Mouse (Mus musculus): ENCODE results near the gene H2bfm. TPM values are rescaled to one million over a fixed set of nuclear protein-coding genes. Genes with fewer than 3 reads are reported as not detected.
A peak's percentile ranks its signal among the peaks of the same experiment; 100 is the strongest.
"Not testable (repeated sequence)": the region's sequence is repeated elsewhere in the genome, so short reads cannot be mapped to it uniquely, and the experiment has no call there.

Gene H2bfm
- total RNA-seq (2021): not detected
- long read RNA-seq, experiment 1: 0 reads
- long read RNA-seq, experiment 2: 0 reads

DNA sequence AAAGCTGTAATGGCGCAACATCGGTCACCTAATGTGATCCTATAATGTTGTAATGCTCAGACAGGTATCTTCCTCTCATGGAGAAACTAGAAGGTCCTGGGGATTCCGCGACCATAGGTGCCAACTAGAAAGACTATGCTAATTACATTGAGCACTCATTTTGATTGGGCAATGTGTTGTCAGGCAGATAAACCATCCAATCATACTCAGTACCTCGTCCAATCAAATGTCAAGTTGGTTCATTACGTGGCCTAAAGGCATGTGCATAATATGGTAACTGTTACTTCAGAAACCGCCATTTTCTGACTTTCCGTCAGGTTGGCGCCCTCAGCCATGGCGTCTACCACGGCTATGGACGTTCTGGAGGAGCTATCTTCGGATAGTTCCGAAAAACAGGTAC is at the start of gene H2bfm:
TSS of gene H2bfm (plus strand) at position 295 of the 400 bp plus-strand sequence.
- intact Hi-C loops (cut with DNase I): no loop called here
- no peak for DNase-seq

DNA sequence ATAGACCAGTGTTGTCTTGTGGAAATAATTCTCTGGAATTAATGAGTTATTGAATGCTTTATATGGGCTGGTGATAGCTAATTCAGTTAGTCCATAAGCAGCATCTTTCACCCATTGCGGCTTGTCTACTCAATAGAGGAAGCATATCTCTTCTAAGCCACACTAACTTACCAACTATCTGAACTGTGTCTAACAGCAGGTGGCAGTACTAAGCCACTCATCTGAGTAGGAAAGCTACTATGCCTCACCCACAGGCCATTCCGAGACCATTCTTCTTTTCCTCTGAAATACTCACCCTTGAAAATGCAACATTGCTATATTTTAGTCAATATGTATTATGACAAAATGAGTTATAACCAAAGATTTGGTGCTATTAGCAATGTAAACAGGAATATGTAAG is 31.4 kb upstream of the H2bfm start:
- intact Hi-C loops (cut with DNase I): no loop called here
- DNase-seq: no peak

DNA sequence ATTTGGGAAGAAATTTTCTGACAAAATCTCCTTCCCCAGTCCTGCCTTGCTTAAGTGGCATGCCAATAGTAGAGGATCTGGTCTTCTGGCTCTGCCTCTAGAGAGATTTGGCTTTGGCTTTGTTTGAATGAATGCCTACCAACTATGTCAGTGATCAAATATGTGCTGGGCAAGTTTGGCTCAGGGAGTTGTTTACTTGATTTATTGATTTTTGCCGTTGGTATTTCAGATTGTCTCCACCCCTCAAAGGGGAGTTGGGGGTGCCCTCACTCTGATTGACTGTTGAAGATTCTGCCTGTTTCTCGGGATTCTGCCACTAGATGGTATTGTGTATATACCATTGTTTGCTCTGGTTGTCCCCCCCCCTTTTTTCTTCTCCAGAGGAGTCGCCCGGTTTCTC is 22.8 kb upstream of the H2bfm start:
- DNase-seq: no peak
- intact Hi-C loops (cut with DNase I): no loop called here

DNA sequence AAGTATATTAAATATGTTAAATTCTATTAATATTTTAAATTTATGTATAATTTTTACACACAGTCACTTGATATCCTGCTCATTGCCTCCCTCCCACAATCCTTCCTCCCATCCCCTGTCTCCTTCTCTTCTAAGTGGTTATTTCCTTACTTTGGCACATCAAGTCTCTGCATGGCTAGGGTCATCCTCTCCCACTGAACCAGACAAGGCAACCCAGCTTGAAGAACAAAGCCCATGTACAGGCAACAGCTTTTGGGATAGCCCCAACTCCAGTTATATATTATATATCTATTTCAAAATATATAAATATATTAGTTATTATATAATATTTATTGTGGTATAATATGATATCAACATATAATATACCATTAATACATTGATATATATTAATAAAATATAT is 1.3 kb upstream of the H2bfm start:
- intact Hi-C loops (cut with DNase I): no loop called here
- no peak for DNase-seq

DNA sequence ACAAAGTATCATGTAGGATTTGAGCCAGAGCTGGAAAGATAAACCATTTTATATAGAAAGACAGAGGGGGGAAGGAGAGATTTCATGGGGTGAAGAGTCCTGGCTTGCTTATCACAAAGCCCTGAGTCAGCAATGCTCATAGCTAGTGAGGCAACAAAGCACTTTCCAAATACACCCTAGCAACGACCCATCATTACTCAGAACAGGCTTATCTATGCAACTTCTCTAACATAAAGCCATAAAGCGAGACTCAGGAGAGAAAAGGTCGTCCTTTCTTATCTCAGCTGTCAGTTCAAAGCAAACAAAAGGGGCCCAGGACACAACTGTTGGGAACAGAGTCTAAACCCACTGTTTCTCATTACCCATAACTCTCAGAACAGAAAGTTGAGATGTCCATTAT is 10.9 kb downstream of the H2bfm start:
- DNase-seq: no peak
- intact Hi-C loops (cut with DNase I): no loop called here

DNA sequence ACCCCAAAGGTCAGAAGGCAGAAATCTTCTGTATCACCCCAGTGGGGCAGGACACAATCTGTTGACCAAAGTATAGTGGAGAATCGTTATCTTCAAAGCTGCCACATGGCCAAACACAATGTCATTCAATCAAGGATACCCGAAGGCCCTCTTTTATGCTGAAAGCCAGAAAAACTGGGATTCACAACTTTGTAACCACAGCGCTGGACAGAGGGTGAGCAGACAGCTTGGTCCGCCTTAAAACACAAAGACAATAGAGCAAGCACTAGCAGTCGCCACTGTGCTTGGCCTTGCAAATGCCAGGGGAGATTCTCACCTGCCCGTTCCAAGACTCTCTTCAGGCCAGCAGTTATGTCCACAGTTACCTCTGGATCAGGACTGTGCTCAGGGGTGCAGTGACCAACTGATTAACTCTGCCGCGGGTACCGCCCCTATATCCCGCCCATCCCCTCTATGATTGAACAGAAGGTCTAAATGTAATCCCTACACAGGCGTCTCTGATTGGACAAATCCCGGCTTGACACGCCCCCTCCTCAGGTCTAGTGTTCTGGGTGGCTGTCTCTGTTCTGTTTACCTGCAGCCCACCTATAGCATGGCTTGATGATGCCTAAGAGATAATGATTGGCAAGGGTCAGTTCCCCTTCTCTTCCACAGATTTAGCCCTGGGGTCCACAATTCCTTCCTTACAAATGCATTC is 30.6 kb downstream of the H2bfm start:
- intact Hi-C loops (cut with DNase I): loop anchor here (5.0 kb wide), 1 partner anchor 60 kb away; no protein-coding TSS in a partner anchor
- peak in 1 of 2 experiments; percentile 31 for DNase-seq

DNA sequence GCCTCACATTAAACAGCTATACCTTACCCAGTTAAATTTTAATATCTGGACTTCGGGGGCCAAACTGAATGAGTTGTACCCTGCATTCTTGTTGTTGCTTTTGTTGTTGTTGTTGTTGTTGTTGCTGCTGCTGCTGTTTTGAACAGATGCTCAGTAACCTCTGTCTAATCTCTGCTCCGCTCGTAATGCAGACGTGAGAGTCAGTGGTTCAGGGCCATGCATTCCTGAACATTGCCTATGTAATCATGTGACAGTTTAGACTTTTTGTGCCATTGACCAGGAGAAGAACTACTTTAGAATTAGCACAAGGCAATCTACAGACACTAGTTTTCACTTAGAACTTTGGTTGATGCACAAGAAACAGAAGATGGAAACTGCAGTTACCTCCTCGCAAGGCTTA is 31.2 kb downstream of the H2bfm start:
- intact Hi-C loops (cut with DNase I): loop anchor here (5.0 kb wide), 1 partner anchor 59 kb away; no protein-coding TSS in a partner anchor
- not testable (repeated sequence) for DNase-seq

DNA sequence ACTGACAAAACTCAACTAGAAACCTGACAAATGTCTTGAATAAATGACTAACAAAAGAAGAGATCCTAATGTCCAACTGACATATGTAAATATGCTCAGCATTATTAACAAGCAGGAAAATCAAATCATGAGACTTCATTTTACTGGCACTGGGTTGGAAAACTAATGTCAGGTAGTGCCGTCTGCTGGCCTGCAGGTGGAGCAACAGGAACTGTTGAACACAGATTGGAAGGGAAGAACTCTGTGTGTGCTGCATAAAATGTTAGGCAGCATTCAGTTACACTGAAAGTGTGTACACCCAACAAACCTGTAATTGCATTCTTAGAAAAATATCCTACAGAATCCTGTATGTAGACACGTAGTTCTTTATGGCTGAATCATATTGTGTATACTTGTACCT is 32.6 kb downstream of the H2bfm start:
- intact Hi-C loops (cut with DNase I): loop anchor here (5.0 kb wide), 1 partner anchor 58 kb away; no protein-coding TSS in a partner anchor
- DNase-seq: peak in 1 of 2 experiments; percentile 28

DNA sequence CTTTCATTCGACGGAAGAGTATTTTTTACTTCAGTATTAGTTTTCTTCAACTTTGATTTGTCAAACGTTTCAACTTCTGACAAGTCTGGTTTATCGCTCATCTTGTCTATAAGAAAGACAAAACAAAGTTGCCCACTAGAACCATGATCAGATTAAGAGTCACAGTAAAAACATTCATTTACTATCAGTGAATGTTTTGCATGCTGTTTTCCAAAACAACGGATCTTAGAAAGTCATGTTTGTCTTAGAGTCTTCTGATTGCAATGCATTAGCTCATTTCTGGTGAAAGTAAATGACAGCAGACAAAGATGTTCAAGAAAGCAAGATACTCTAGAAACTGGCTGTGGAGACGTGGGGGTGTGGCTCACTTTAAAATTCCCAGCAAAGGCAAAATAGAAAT is 48.3 kb downstream of the H2bfm start, which contains the start of gene Tmsb15b2:
TSS of gene Tmsb15b2 (minus strand) at position 101 of the 400 bp plus-strand sequence.
- DNase-seq: not testable (repeated sequence)
- intact Hi-C loops (cut with DNase I): loop anchor here (5.0 kb wide), 1 partner anchor 42 kb away; no protein-coding TSS in a partner anchor

DNA sequence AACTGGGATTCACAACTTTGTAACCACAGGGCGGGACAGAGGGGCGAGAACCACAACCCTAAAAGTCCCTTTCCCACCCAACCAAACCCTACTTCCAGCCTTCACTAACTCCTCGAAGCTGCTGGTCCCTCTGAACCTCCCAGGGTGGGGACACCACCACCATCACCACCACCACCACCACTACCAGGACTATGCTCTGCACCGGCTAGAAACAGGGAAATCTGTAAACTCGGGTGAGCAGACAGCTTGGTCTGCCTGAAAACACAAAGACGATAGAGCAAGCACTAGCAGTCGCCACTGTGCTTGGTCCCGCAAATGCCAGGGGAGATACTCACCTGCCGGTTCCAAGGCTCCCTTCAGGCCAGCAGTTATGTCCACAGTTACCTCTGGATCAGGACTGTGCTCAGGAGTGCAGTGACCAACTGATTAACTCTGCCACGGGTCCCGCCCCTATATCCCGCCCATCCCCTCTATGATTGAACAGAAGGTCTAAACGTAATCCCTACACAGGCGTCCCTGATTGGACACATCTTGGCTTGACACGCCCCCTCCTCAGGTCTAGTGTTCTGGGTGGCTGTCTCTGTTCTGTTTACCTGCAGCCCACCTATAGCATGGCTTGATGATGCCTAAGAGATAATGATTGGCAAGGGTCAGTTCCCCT is 49.4 kb downstream of the H2bfm start, which contains the start of the genes Tmsb15l and Tmsb15b1:
TSS of gene Tmsb15l (minus strand) at position 446 of the 661 bp plus-strand sequence.
TSS of gene Tmsb15b1 (minus strand) at position 451 of the 661 bp plus-strand sequence.
- peak in 1 of 2 experiments; percentile 9 for DNase-seq
- intact Hi-C loops (cut with DNase I): loop anchor here (5.0 kb wide), 1 partner anchor 41 kb away; no protein-coding TSS in a partner anchor

Other genes with a start within 250 kb of the H2bfm start
- gene Tceal1, start 219.3 kb upstream of the H2bfm start, total RNA-seq (2021): 1 to 10 TPM; 3.9 to 4.4 TPM
- gene Morf4l2, start 183.6 kb upstream of the H2bfm start, total RNA-seq (2021): 100 to 1,000 TPM in 1 of 2 experiments, 10 to 100 TPM in 1; 98.8 to 113 TPM
- gene Glra4, start 147.2 kb upstream of the H2bfm start, total RNA-seq (2021): not detected
- gene Plp1, start 104.7 kb upstream of the H2bfm start, total RNA-seq (2021): 1 to 10 TPM; 3.4 to 4.4 TPM
- gene Rab9b, start 58.6 kb upstream of the H2bfm start, total RNA-seq (2021): under 1 TPM in 1 of 2 experiments, not detected in 1; 0.15 TPM
- 1 to 10 TPM; 1.6 to 3.2 TPM for gene Tmsb15b2, start 48.2 kb downstream of the H2bfm start, total RNA-seq (2021)
- gene Tmsb15l, start 49.5 kb downstream of the H2bfm start, total RNA-seq (2021): under 1 TPM; 0.48 to 0.49 TPM
- gene Tmsb15b1, start 49.5 kb downstream of the H2bfm start, total RNA-seq (2021): under 1 TPM in 1 of 2 experiments, not detected in 1; 0.93 TPM
- gene Zcchc18, start 65.8 kb downstream of the H2bfm start, total RNA-seq (2021): under 1 TPM in 1 of 2 experiments, not detected in 1; 0.10 TPM
- gene Slc25a53, start 111.0 kb downstream of the H2bfm start, total RNA-seq (2021): 1 to 10 TPM; 4.2 to 5.0 TPM
- 1 to 10 TPM; 4.4 to 4.9 TPM for gene Fam199x, start 122.3 kb downstream of the H2bfm start, total RNA-seq (2021)
- not detected for gene Esx1, start 194.8 kb downstream of the H2bfm start, total RNA-seq (2021)